8 mouse cellular contexts compared by ENCODE assay signal in the genomic region with DNA sequence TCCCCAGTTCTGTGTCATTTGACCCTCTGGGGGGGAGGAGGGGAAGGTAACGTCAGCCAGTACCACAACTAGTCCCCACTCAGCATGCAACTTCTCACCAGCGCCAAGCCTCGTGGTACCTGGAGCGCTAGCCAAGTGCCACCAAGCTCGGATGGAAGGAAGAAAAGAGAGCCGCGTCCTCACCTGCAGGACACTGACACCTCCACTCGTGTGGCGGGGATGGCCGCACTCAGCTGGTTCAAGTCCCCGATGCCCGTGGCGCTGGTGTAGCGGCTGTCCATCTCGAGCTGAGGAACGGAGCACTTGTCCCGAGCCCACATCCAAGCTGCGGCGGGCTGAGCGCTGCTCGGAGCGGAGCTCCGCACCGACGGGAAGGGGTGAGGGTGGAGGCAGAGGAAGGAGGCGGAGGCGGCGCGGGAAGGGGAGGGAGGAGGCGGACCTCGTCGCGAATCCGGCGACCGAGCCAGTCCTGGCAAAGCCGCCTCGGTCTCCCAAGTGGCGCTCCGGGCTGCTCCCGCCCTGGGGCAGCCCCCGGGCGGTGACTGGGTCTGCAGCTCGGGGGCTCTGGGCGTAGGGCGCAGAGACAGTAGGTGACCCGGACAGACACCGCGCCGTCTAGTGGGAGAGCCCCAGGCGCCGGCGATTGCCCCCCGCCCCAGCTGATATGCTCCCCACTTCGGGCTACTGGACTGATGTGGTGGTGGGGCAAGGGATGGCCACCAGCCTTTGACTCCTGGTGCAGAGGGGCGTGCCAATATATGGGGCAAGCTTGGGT. TPM values are rescaled to one million over a fixed set of nuclear protein-coding genes. Genes with fewer than 3 reads are reported as not detected.
DNase-seq lines count a peak whose midpoint lies in the region; ATAC-seq lines count a peak whose summit lies in the region.

A gene (minus strand): TSS at position 448 of the 775 bp plus-strand sequence.

- peaks cover 2% of the 10 kb centered on the region; the same call in 1 of the 2 replicates for H3K4me1 ChIP-seq in hindbrain, embryonic 14.5 days (replicated peaks; ENCODE audit: control insufficient read depth, insufficient read depth, low read length)

- no peaks in the 10 kb centered on the region for H3K36me3 ChIP-seq in hindbrain, embryonic 14.5 days (replicated peaks; ENCODE audit: control insufficient read depth, insufficient read depth)

- H3K9ac ChIP-seq in hindbrain, embryonic 14.5 days = peak within 1 kb of the TSS; percentile 72

- peak within 1 kb of the TSS; percentile 97 for H3K4me2 ChIP-seq in hindbrain, embryonic 14.5 days (replicated peaks)

- DNase-seq in R1 (ENCODE audit: low read depth, low spot score) = peak; percentile 56
- peak; percentile 12 to 30 for DNase-seq in cerebellum, postnatal 36 days
- DNase-seq in gastrocnemius, adult 8-10 months (ENCODE audit: low spot score in 2 of 2) = peak; percentile 33 to 42
- DNase-seq in hindbrain, embryonic 14.5 days (ENCODE audit: low spot score) = peak; percentile 63
- peak; percentile 58 to 59 for DNase-seq in left cerebral cortex, adult 18-20 months (ENCODE audit: low spot score in 2 of 2)
- peak; percentile 82 for DNase-seq in lung, postnatal 25 days (ENCODE audit: low spot score)
- DNase-seq in right cerebral cortex, adult 18-20 months = peak; percentile 50
- DNase-seq in yolk sac, embryonic 10.5 days (ENCODE audit: low spot score) = peak; percentile 50

- peak within 1 kb of the TSS; percentile 47; the same call in 1 of the 2 replicates for H3K27ac ChIP-seq in hindbrain, embryonic 14.5 days

- 0 out of 2 replicates have a peak, but pooled peaks cover 5% of the 10 kb centered on the region for H3K27me3 ChIP-seq in hindbrain, embryonic 14.5 days (ENCODE audit: control insufficient read depth, insufficient read depth, low read length)

- no peaks in the 10 kb centered on the region for H3K9me3 ChIP-seq in hindbrain, embryonic 14.5 days (ENCODE audit: control insufficient read depth, low read length)

- ATAC-seq in hindbrain, embryonic 14.5 days (ENCODE audit: low FRiP score) = peak; percentile 79

- H3K4me3 ChIP-seq in hindbrain, embryonic 14.5 days (replicated peaks; ENCODE audit: low read length) = peak within 1 kb of the TSS; percentile 73

- WGBS in hindbrain, embryonic 14.5 days = under 1% methylated on average over 48 of the region's 56 CpGs

RNA-seq across cellular contexts. Expression of the gene that starts here (rescaled TPM):
- 1 to 10 TPM; 1.8 to 3.4 (median 2.9) TPM for total RNA-seq in gastrocnemius, adult 8-10 months (2022)
- 22.8 and 25.5 TPM in 2 replicates for polyA plus RNA-seq in hindbrain, embryonic 14.5 days (2014; fragmentation: Nextera tagmentation; extraction: Ambion mirVana)
- total RNA-seq in left cerebral cortex, adult 18-20 months (2021) = 10 to 100 TPM; 21.4 to 24.8 TPM

Comparison
In these comparisons a context has a peak if more than half of its experiments do, and no peak if none do; other contexts are left out.
1. Peak in every context shown above with its lines: DNase-seq, ATAC-seq, H3K4me3 ChIP-seq and H3K27ac ChIP-seq.
2. RNA of the gene that starts here (total RNA-seq): 21.4 to 24.8 TPM in left cerebral cortex, adult 18-20 months; 1.8 to 3.4 TPM in gastrocnemius, adult 8-10 months; every median in the first group is over 4 times any median in the second.
3. DNase-seq: peak in every context shown above with its lines; median percentile 82 in lung, postnatal 25 days; 63 in hindbrain, embryonic 14.5 days; 58 in left cerebral cortex, adult 18-20 months; 56 in R1; 50 in right cerebral cortex, adult 18-20 months; 50 in yolk sac, embryonic 10.5 days; 38 in gastrocnemius, adult 8-10 months; 21 in cerebellum, postnatal 36 days.